Comparison of ENCODE assay signal across 27 mouse cellular contexts in the genomic region with DNA sequence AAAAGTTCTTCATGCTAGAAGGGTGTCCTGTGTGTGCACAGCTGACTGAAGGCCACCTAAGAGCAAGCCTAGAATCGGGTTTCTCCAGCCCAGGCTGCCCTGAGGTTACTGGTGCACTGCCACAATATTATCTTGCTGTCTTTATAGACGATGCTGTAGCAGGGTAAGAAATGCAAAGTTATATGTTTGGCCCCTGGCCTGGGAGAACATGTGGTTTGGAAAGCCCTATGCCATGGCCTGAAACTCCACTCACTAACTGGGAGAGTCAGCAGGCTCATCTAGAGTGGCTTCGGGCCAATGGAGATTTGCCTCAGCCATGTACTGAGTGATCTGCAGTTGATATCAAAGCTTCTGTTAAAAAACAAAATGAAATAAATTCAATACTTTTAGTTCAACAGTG. TPM values are rescaled to one million over a fixed set of nuclear protein-coding genes. Genes with fewer than 3 reads are reported as not detected.
"Had no signal": no experiment of that assay in that cellular context is flagged by ENCODE, and none has a peak within 500 bp of the region (broad histone marks: within the 10 kb centered on the region; RNA-seq: fewer than 3 reads in every experiment).

No protein-coding gene starts in this region.

- H3K9me3 ChIP-seq: liver, embryonic 13.5 days; neural tube, embryonic 13.5 days; stomach, embryonic 15.5 days had no signal

- H3K4me3 ChIP-seq: layer of hippocampus, adult 2 months; liver, embryonic 13.5 days; myocyte; neural tube, embryonic 13.5 days; stomach, embryonic 15.5 days had no signal

- ATAC-seq: midbrain, embryonic 16.5 days had no signal

- H3K27me3 ChIP-seq: liver, embryonic 13.5 days; neural tube, embryonic 13.5 days; stomach, embryonic 15.5 days had no signal

- DNase-seq: kidney, postnatal 25 days; layer of hippocampus, adult 9-11 months; liver, embryonic 13.5 days; lung, adult 2 months; lung, postnatal 14 days; lung, postnatal 4 days; retina, postnatal 1 day; right cerebral cortex, postnatal 25 days; spleen, adult 18-20 months; thymus, postnatal 36 days had no signal

- H3K27ac ChIP-seq: kidney, postnatal 0 days; layer of hippocampus, adult 2 months; liver, embryonic 13.5 days; neural tube, embryonic 13.5 days; stomach, embryonic 15.5 days had no signal

- H3K4me2 ChIP-seq: liver, embryonic 13.5 days; midbrain, embryonic 11.5 days; neural tube, embryonic 13.5 days; stomach, embryonic 15.5 days had no signal

- H3K4me1 ChIP-seq: stomach, embryonic 15.5 days had no signal

- H3K9ac ChIP-seq: liver, embryonic 13.5 days; neural tube, embryonic 13.5 days; stomach, embryonic 15.5 days had no signal

RNA-seq across cellular contexts. Expression of a gene that starts 17.6 kb away (rescaled TPM):
- total RNA-seq: megakaryocyte-erythroid progenitor cell, adult 5-6 weeks; monocyte, adult 5-6 weeks; neutrophil, adult 5-6 weeks had no signal

RNA-seq across cellular contexts. Expression of a gene that starts 28.8 kb away (rescaled TPM):
- total RNA-seq: liver, adult 2 months; megakaryocyte progenitor cell, adult 5-6 weeks; megakaryocyte-erythroid progenitor cell, adult 5-6 weeks; monocyte, adult 5-6 weeks; neutrophil, adult 5-6 weeks had no signal
- polyA plus RNA-seq: kidney, embryonic 14.5 days; limb, embryonic 11.5 days; liver, adult 2 months; liver, embryonic 13.5 days; liver, embryonic 16.5 days; lung, adult 2 months; lung, embryonic 16.5 days; midbrain, embryonic 11.5 days; midbrain, embryonic 16.5 days; neural tube, embryonic 13.5 days; stomach, embryonic 15.5 days; thymus, postnatal 0 days had no signal
